Mouse (Mus musculus) ovary, postnatal 10 days (tissue): ENCODE data around the gene Traf7.

Experiments
- DNase-seq: peaks from one replicate; pipeline ENCODE4 v3.0.0; 2022; ENCODE audit warnings: low spot score

Gene Traf7

GRCm38 (mm10) chr17:24477053-24477984, 50.4 kb downstream of the Traf7 start:
- DNase-seq, result no peak

DNA sequence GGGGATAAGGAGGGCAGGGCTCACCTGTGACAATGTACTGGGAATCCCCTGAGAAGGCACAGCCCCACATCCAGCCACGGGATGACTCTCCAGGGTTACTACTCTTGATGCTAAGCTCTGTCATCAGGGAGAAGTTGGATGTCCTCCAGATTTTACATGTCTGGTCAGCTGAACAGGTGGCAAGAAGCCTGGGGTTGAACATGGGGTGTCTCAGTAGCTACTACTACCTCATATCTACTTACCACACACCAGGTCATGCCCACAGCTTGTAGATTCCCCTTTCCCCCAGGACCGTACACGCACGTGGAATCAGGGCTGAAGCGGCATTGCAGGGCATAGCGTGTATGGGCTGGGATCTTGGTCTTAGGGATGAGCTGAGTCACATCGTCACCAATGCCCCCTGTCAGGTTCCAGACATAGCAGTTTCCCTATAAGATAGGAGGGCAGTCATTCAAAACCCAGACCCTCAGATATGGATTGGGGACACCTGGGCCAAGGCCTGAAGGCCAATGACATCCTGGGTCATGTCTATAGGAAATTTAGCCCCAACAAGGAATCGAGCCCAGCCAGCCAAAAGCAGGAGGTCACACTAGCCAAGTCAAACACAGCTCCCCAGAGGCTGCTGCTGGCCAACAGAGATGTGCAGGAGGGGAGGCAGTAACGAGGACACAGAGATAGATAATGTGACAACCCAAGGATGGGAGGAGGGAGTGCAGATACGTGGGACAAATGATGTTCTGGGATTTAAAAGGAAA, 51.5 kb downstream of the Traf7 start:
- DNase-seq, result no peak

DNA sequence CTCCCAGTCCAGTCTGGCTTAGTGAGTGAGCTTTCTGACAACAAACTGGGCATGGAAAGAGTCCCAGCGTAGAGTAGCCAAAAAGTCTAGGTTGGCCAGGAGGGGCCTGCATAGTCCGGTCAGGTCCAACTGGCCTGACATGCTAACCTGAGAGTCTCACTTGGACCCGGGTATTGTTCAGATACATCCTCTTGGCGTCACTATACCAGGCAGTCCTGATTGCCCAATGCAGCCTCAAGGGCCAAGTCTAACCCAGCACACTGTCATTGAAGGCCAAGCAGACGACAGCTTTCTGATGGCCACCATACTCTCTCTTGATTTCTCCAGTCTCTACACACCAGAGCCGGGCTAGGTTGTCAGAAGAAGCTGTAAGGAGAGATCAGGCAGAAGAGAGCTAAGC, 52.2 kb downstream of the Traf7 start:
- no peak for DNase-seq

DNA sequence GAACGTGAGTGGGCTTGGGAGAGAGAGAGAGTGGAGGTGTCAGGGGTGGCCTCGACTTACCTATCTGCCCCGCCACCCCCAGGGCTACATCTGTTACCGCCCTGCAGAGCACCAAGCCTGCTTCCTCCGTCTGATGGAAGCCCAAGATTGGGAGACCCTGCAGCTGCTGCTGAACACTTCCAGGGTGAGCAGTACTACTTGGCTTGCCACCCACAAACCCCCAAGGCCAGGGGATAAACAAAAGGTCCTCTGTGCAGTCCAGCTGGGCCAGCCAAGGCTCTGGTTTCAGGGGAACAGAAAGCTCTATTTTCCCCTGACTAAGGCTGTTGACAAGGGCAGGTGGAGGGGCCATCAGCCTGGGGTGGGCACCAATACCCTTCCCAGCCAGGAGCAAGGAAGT, 53.2 kb downstream of the Traf7 start:
- no peak for DNase-seq

- DNase-seq, result no peak
Measured at GRCm38 (mm10) chr17:24473612-24474275, 54.0 kb downstream of the Traf7 start, which contains the start of gene Bricd5. Gene Bricd5, plus strand, starts transcription at chr17:24473884.

DNA sequence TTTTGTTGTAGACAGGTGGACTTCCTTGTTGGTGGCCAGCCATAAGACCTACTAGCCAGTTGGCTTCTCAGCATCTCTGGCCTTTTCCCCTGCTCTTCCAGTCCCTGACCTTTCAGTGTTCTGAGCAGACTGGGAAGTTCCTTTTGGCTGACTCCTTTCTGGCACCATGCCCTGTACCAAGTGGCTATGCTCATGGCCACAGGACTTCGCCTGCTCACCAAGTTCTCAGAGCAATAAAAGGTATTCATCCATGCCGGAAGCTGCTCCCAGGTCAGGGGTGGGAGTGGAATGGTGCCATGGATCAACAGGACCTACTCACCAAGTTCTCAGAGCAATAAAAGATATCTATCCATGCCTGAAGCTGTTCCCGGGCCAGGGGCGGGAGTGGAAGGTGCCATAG, 55.2 kb downstream of the Traf7 start:
- no peak for DNase-seq

- no peak for DNase-seq
Measured at GRCm38 (mm10) chr17:24470701-24471527, 56.8 kb downstream of the Traf7 start.

DNA sequence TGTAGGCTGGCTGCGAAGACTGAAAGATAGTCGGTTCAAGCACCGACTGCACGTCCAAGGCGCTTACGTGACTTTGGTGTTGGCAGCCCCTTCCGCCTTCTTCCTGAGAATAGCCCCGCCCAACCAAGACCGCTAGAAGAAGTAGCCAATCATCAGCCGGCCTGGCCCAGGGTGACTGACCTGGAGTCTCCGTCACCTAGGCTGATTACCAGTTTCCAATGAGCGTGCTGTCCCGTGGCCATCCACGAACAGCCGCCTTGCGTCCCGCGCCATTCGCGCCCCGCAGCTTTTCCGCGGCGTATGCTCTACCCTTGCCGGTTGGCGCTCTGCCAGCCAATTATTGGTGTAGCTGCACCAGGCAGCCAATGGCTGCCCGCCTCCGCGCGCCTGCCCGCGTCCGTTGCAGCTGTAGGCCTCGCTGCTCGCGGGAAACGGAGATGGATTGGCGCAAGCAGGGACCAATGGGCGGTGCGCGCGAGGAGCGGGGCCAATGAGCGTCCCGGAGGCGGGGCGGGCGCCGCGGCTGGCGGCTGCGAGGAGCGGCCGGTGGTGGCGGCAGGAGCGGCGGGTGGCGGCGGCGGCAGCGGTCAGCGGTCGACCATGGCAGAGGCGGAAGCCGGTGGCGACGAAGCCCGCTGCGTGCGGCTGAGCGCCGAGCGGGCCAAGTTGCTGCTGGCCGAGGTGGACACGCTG, 57.7 kb downstream of the Traf7 start, which contains the start of the genes E4f1 and Pgp:
E4f1 (minus strand) TSS at position 404 of the 693 bp plus-strand sequence.
Pgp (plus strand) TSS at position 483 of the 693 bp plus-strand sequence.
- peak; percentile 97 for DNase-seq

GRCm38 (mm10) chr17:24469336-24469909, 58.3 kb downstream of the Traf7 start:
- no peak for DNase-seq

DNA sequence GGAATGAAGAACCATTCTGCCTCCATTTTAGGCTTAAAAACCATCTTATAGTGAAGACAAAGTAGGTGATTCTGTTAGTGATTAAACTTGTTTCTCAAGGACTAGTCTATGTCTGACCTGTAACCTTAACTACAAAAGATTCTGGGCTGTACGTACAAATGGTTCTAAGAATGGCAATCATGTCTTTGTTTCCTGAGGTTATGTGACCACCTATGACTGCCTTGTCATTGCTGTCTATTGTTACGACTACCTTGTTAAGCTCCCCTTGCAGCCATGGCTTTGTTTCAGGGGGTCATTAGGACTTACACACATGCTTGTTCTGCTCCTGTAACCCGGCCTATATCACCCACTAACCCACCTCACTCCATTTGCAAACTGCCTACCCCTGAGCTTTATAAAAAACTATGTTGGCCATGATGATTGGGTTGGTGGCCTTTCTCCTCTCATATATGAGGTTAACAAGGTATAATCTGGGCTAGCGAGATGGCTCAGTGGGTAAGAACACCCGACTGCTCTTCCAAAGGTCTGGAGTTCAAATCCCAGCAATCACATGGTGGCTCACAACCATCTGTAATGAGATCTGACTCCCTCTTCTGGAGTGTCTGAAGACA, 59.0 kb downstream of the Traf7 start:
- no peak for DNase-seq

DNA sequence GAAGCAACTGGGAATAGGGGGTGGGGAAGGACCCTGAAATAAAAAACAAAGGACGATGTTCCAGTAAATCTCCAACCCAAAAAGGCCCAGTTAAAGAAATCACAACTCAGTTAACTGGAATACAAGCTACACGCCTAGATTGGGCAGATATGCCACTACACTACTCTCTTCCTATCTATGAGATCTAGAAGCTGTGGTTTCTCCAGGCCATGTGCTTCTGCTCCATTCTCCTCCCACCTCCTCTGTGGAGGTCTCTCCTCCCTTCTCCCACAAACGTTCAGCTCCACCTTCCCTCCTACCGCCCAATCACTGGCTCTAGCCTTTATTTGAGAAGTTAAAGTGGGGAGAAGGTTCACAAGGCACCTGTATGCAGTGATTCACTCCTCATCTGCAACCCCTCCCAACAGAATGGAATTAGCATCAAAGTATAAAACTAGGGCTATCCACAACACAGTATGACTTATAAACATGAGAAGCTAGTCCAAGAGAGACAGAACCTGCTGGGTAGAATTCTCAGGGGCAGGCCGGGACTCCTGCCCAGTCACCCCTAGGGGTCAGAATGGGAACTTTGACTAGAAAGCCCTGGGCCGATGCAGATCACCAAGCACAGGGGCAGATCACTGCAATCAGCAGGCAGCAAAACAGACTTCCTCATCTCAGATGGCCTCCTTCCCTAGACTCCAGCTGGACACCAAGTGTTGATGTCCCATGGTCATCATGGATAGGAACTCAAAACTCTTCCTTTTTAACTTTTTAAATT, 64.2 kb downstream of the Traf7 start:
- DNase-seq, result no peak

- no peak for DNase-seq
Measured at GRCm38 (mm10) chr17:24462932-24463331, 64.8 kb downstream of the Traf7 start.

DNA sequence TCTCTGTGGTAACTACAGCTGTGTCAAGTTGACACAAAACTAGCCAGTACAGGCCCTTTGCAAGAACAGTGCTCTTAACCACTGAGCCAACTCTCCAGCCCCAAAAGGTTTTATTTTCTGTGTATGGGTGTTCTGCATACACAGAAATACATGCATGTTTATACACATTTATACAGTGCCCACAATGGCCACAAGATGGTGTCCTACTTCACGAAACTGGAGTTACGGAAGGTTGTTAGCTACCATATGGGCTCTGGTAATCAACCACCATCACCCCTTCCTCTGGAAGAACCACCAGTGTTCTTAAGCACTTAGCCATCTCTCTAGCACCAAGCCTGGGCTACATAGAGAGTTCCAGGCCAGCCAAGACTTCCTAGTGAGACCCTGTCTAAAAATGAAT, 66.2 kb downstream of the Traf7 start:
- no peak for DNase-seq
